Mouse (Mus musculus) gastrocnemius, postnatal 25 days (tissue): ENCODE measurements around the gene Itgbl1. TPM values are rescaled to one million over a fixed set of nuclear protein-coding genes. Genes with fewer than 3 reads are reported as not detected.

Experiments used
- DNase-seq: peaks from one replicate; pipeline ENCODE4 v3.0.0; 2022
- total RNA-seq, 2 experiments: library from RNA; stranded (reverse); gene quantifications; 1 replicate in 1 of 2; 2 replicates in 1 of 2; pipeline ENCODE4 v1.2.3; 2021

Itgbl1 gene
- total RNA-seq, 2 experiments from 2014 or later, result 7.7 to 7.9 TPM

GRCm38 (mm10) chr14:123967996-123968395 is 308.2 kb downstream of the Itgbl1 start:
- DNase-seq, result no peak

- DNase-seq, result no peak
Measured at GRCm38 (mm10) chr14:123990591-123991195, 330.9 kb downstream of the Itgbl1 start.

Other genes with a start within 250 kb of the Itgbl1 start
- under 1 TPM; 0.19 to 0.31 TPM for gene Nalcn, start 32.8 kb upstream of the Itgbl1 start, total RNA-seq